Mouse (Mus musculus) erythroblast, embryonic 14.5 days (primary cell): Measurements from ENCODE around the gene Kcnmb2. TPM values are rescaled to one million over a fixed set of nuclear protein-coding genes. Genes with fewer than 3 reads are reported as not detected.

Source experiments
- H3K27me3 ChIP-seq: 2 replicates; pipeline ENCODE4 v1.6.1; 2012; ENCODE audit warnings: inconsistent platforms; ENCODE audit not compliant: control insufficient read depth
- H3K36me3 ChIP-seq: 2 replicates; pipeline ENCODE4 v1.6.1; 2012; ENCODE audit warnings: mild to moderate bottlenecking, inconsistent platforms; ENCODE audit not compliant: control insufficient read depth
- H3K4me1 ChIP-seq: 2 replicates; pipeline ENCODE4 v1.6.1; 2012; ENCODE audit warnings: inconsistent platforms; ENCODE audit not compliant: control insufficient read depth
- H3K4me3 ChIP-seq: replicated peaks from 2 replicates; pipeline ENCODE3; 2012; ENCODE audit warnings: moderate library complexity, mild to moderate bottlenecking, inconsistent platforms
- H3K9me3 ChIP-seq: 2 replicates; pipeline ENCODE4 v1.6.1; 2012; ENCODE audit warnings: low read length, inconsistent platforms, mixed read lengths; ENCODE audit not compliant: control insufficient read depth
- GATA1 ChIP-seq: IDR thresholded peaks from 2 replicates; pipeline ENCODE4 v1.6.1; 2012; ENCODE audit warnings: low read length, inconsistent platforms, mixed read lengths
- TAL1 ChIP-seq: IDR thresholded peaks from 3 replicates; pipeline ENCODE4 v1.6.1; 2012; ENCODE audit warnings: low read length, inconsistent platforms, mixed read lengths
- polyA plus RNA-seq: library from polyadenylated mRNA; stranded (reverse); fragments of >175 nt; gene quantifications from 2 replicates; pipeline ENCODE4 v1.2.3, GENCODE M21; 2012

Kcnmb2 gene
- polyA plus RNA-seq, 1 experiment = not detected

DNA sequence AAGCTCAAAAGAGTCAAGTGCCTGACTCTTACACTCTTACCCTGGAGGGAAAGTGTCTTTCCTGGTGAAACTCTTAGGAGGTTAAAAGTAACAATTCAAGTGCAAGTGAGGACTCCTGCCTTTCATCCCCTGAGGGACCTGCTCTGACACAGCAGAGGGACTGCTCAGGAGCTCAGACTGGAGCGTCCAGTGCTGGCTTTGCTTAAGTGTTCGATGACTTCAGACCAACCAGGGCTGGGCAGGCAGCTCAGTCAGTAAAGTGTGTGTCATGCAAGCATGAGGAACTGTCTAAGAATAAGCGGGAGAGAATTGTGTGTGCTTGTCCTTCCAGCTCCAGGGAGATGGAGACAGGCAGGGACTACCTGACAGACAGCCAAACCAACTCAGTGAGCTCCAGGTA is 9.4 kb downstream of the Kcnmb2 start:
- Histone ChIP-seq H3K4me3 (no peak overlapping the region), H3K9me3 (no peaks in the 10 kb centered on the region; the same call in 1 of the 2 replicates), H3K36me3 (no peaks in the 10 kb centered on the region), H3K27me3 (no peaks in the 10 kb centered on the region), H3K4me1 (no peaks in the 10 kb centered on the region)
- no peak for TF ChIP-seq TAL1
- TF ChIP-seq GATA1 = no peak

DNA sequence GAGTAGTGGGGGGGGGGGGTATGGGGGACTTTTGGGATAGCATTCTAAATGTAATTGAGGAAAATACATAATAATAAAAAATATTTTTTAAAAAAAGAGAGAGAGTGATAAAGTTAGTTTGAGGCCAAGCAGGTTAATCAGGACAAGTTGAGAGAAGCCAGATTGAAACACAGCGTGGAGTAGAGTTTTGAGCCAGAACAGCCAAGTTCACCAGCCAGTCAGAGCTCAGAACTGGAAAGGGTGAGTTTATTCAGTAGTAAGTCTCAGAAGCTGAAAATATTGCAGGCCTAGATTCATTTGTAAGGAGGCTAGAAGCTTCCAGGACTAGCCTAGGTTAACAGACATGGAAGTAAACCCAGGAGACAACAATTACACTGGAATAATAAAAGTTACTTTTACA is 26.2 kb downstream of the Kcnmb2 start:
- Histone ChIP-seq H3K36me3 (no peaks in the 10 kb centered on the region), H3K4me1 (no peaks in the 10 kb centered on the region), H3K9me3 (no peaks in the 10 kb centered on the region), H3K27me3 (no peaks in the 10 kb centered on the region), H3K4me3 (no peak overlapping the region)
- TF ChIP-seq TAL1 (no peak), GATA1 (no peak)

DNA sequence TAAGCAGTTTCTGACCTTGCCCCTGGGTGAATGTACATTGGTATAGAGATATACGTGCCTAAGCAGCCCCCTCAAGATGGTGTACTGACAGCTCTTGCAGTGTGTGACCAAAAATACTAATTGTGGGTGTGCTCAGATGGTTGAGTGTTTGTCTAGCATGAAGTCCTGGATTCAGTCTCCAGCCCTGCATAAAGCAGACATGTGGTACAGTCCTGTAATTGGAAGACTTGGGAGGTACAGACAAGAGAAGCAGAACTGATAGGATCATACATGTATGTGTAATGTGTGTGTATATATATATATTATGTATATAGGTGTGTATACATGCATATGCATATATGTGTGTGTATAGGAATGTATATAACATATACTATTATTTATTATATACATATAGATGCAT is 32.4 kb downstream of the Kcnmb2 start:
- Histone ChIP-seq H3K4me1 (no peaks in the 10 kb centered on the region), H3K9me3 (no peaks in the 10 kb centered on the region), H3K36me3 (no peaks in the 10 kb centered on the region), H3K27me3 (no peaks in the 10 kb centered on the region), H3K4me3 (no peak overlapping the region)
- TF ChIP-seq GATA1 (no peak), TAL1 (no peak)

DNA sequence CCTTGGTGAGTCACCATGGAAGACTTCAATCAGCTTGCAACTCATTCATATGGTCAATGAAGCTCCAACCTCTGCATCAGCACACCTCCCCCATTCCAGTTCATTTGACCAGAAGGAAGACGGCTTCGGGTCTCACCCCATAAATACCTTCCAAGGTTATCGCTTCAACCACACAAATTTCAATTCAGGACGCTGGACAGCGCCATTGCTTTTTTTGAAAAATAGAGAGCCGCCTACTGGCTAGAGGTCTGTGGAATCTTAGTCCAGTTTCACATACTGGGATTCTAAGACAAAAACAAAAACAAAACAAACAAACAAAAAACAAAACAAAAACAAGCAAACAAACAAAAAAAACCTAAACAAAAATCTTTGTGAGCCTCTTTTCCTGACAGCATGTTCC is 39.2 kb downstream of the Kcnmb2 start:
- H3K4me1 ChIP-seq = no peaks in the 10 kb centered on the region
- no peaks in the 10 kb centered on the region; the same call in 1 of the 2 replicates for H3K9me3 ChIP-seq
- TF ChIP-seq GATA1 = no peak
- TF ChIP-seq TAL1 = no peak
- H3K36me3 ChIP-seq = no peaks in the 10 kb centered on the region
- H3K27me3 ChIP-seq = no peaks in the 10 kb centered on the region
- H3K4me3 ChIP-seq = no peak overlapping the region

DNA sequence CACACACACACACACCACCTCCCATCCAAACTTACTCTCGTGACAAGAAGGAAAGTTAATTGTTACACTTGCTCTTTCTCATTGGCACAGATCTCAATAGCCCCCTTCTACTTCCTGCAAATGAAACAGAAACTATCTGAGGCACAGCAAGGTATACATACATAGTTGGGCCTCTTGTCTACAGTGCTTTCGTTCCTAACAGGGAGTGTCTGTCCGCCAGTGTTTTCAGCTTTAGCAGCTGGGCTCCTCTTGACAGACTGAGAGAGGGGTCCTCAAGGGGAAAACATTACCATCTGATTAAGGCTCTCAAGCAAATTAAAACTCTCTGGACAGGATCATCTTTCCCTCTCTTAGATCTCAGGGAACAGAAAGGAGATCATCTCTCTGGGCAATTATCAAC is 51.9 kb downstream of the Kcnmb2 start:
- H3K9me3 ChIP-seq = no peaks in the 10 kb centered on the region
- no peaks in the 10 kb centered on the region for H3K36me3 ChIP-seq
- TF ChIP-seq GATA1 (no peak), TAL1 (no peak)
- H3K4me1 ChIP-seq = no peaks in the 10 kb centered on the region
- no peak overlapping the region for H3K4me3 ChIP-seq
- no peaks in the 10 kb centered on the region for H3K27me3 ChIP-seq

DNA sequence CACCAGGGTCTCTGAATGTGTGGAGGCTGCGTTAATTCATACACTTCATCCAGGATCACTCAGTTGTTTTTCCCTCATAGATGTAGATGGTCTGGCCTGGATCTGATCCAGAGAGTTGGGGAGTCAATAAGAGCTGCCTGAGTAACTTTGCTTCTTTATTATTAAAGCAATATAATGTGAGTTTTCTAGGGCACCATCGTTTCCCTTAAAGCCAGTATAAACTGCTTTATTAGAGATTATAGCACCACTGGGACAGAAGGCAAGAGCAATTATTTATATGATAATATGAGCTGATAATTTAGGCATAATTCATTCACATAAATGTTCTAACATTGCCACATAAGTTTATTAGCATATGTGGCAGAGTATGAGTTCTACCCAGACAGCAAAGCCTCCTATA is 52.7 kb downstream of the Kcnmb2 start:
- TF ChIP-seq GATA1 (no peak), TAL1 (no peak)
- no peaks in the 10 kb centered on the region for H3K27me3 ChIP-seq
- H3K36me3 ChIP-seq = no peaks in the 10 kb centered on the region
- no peaks in the 10 kb centered on the region for H3K4me1 ChIP-seq
- no peak overlapping the region for H3K4me3 ChIP-seq
- no peaks in the 10 kb centered on the region for H3K9me3 ChIP-seq

DNA sequence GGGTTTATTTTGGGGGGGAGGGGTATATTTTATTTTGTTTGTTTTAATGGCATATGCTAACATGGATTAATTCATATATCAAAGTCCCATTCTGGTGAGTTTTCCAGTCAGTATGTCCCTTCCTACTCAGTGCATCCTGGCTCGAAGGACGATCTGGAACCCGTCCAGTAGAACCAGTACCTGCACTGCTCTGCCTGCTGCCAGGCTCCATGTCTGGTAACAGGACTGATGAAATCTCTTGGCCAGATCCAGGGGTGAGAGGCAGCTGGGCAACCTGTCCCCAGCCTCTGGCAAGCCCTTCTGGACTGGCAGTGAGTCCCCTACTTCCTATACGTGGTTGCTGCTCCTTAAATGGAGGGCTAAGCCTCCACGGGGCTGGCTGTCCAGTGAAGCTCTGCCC is 57.5 kb downstream of the Kcnmb2 start:
- H3K4me1 ChIP-seq = no peaks in the 10 kb centered on the region
- H3K27me3 ChIP-seq = no peaks in the 10 kb centered on the region
- H3K9me3 ChIP-seq = no peaks in the 10 kb centered on the region; the same call in 1 of the 2 replicates
- no peak overlapping the region for H3K4me3 ChIP-seq
- no peak for TF ChIP-seq GATA1
- no peak for TF ChIP-seq TAL1
- no peaks in the 10 kb centered on the region for H3K36me3 ChIP-seq

DNA sequence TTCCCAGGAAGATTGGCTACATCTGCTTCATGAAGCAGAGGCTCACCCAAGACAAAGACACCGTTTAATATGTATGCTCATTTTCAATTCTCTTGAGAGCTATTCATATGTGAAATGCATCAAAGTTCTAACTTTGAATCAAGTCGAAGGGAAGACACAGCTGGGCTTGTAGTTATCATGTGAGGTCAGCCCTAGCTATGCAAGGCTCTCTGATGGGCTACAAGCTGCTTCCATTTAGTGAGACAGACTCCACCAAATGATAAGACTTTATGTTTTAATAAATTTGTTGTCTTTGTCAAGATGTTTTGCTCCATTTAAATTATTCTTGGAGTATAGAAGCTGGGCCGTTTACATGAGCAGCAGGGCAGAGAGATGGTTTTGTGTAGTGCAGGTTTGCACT is 58.9 kb downstream of the Kcnmb2 start:
- TF ChIP-seq TAL1 (no peak), GATA1 (no peak)

DNA sequence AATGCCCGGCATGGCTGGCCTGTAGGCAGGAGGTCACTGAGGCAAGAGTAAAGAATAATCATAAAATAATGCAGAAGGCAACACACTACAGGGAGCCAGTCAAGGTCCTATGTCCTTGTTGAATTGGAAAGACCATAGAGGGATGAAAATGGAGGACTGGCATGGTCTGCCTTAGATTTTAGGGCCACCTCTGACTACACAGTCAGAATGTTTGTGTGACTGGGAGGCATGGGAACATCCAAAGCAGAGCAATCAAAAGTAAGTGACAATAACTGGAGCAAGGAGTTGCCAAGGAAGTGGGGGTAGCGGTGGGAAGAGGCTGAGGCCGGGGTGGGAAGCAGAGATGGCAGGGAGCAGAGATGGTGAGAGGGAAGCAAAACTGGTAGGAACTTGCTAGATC is 60.8 kb downstream of the Kcnmb2 start:
- Histone ChIP-seq H3K9me3 (no peaks in the 10 kb centered on the region; the same call in 1 of the 2 replicates), H3K4me1 (no peaks in the 10 kb centered on the region), H3K27me3 (no peaks in the 10 kb centered on the region), H3K36me3 (no peaks in the 10 kb centered on the region), H3K4me3 (no peak overlapping the region)
- TF ChIP-seq TAL1 (no peak), GATA1 (no peak)

More for the DNA sequence above, 58.9 kb downstream of the Kcnmb2 start:
- Histone ChIP-seq H3K9me3 (no peaks in the 10 kb centered on the region; the same call in 1 of the 2 replicates), H3K27me3 (no peaks in the 10 kb centered on the region), H3K4me3 (no peak overlapping the region), H3K36me3 (no peaks in the 10 kb centered on the region), H3K4me1 (no peaks in the 10 kb centered on the region)

DNA sequence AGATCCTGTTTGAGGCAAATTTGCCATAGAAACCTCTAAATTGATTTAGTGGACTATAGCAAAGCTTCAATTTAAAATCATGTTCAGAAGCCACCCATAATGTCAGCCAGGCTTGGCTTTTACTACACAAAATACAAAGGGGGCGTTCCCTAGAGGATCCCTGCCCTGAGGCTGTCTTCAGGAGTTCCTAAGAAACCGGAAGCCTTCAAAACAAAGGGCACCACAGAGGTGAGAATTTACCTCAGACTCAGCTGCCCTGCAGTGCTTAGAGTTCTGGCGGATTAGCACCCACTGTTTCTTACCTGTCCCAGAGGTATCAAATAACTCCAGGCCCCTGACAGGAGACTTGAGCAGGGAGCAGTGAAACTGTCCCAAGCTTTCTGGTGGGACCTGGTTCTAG is 77.4 kb downstream of the Kcnmb2 start:
- Histone ChIP-seq H3K4me1 (no peaks in the 10 kb centered on the region), H3K4me3 (no peak overlapping the region), H3K9me3 (no peaks in the 10 kb centered on the region; the same call in 1 of the 2 replicates), H3K27me3 (no peaks in the 10 kb centered on the region), H3K36me3 (no peaks in the 10 kb centered on the region)
- TF ChIP-seq GATA1 = no peak
- no peak for TF ChIP-seq TAL1
